Mouse (Mus musculus) megakaryocyte, adult 5-6 weeks (primary cell): ENCODE results near the gene Sdcbp2. TPM values are rescaled to one million over a fixed set of nuclear protein-coding genes. Genes with fewer than 3 reads are reported as not detected.
"Not testable (repeated sequence)": the region's sequence is repeated elsewhere in the genome, so short reads cannot be mapped to it uniquely, and the experiment has no call there.

Experiments used
- ATAC-seq: 2 replicates; pipeline ENCODE4 v1.8.0; 2016; ENCODE audit warnings: mild to moderate bottlenecking, inconsistent platforms; ENCODE audit not compliant: poor library complexity, severe bottlenecking
- total RNA-seq, 2 experiments: library from RNA; stranded (forward) in 1 of 2; stranded (reverse) in 1 of 2; fragments of 153-499, 151-499 nt in 1 of 2; fragments of 221-1000, 200-1000 nt in 1 of 2; gene quantifications; 2 replicates each; pipeline versions ENCODE4 v1.2.3 to v1.2.4; 2015 to 2017

Gene Sdcbp2
- total RNA-seq, 2 experiments from 2014 or later, result not detected

- ATAC-seq, result no peak
Observed at GRCm38 (mm10) chr2:151566856-151567255, 5.6 kb upstream of the Sdcbp2 start.

GRCm38 (mm10) chr2:151569452-151569851 lies 3.0 kb upstream of the Sdcbp2 start:
- no peak for ATAC-seq

GRCm38 (mm10) chr2:151573667-151574066 lies 1.2 kb downstream of the Sdcbp2 start:
- ATAC-seq, result no peak

GRCm38 (mm10) chr2:151574607-151575006 lies 2.2 kb downstream of the Sdcbp2 start:
- ATAC-seq, result no peak

- ATAC-seq, result peak; percentile 63
Observed at GRCm38 (mm10) chr2:151575119-151575698, 2.8 kb downstream of the Sdcbp2 start.

- peak; percentile 76 for ATAC-seq
Observed at GRCm38 (mm10) chr2:151575699-151576389, 3.4 kb downstream of the Sdcbp2 start.

- no peak for ATAC-seq
Observed at GRCm38 (mm10) chr2:151579183-151579582, 6.8 kb downstream of the Sdcbp2 start.

- no peak for ATAC-seq
Observed at GRCm38 (mm10) chr2:151580945-151581344, 8.5 kb downstream of the Sdcbp2 start.

GRCm38 (mm10) chr2:151585934-151586333 lies 13.5 kb downstream of the Sdcbp2 start:
- no peak for ATAC-seq

GRCm38 (mm10) chr2:151586807-151587206 lies 14.4 kb downstream of the Sdcbp2 start:
- 0 out of 2 replicates have a peak, but pooled peaks have one; percentile 9 for ATAC-seq

- ATAC-seq, result peak; percentile 56
Observed at GRCm38 (mm10) chr2:151587306-151587705, 14.9 kb downstream of the Sdcbp2 start.

- ATAC-seq, result no peak
Observed at GRCm38 (mm10) chr2:151598068-151598467, 25.6 kb downstream of the Sdcbp2 start.

- no peak for ATAC-seq
Observed at GRCm38 (mm10) chr2:151602106-151602505, 29.7 kb downstream of the Sdcbp2 start.

- ATAC-seq, result no peak
Observed at GRCm38 (mm10) chr2:151603630-151604029, 31.2 kb downstream of the Sdcbp2 start.

- ATAC-seq, result no peak
Observed at GRCm38 (mm10) chr2:151605437-151605987, 33.1 kb downstream of the Sdcbp2 start.

GRCm38 (mm10) chr2:151608435-151608834 lies 36.0 kb downstream of the Sdcbp2 start:
- no peak for ATAC-seq

- no peak for ATAC-seq
Observed at GRCm38 (mm10) chr2:151609974-151610373, 37.6 kb downstream of the Sdcbp2 start.

- not testable (repeated sequence) for ATAC-seq
Observed at GRCm38 (mm10) chr2:151615779-151616178, 43.4 kb downstream of the Sdcbp2 start.

GRCm38 (mm10) chr2:151616551-151617329 lies 44.3 kb downstream of the Sdcbp2 start:
- no peak for ATAC-seq

GRCm38 (mm10) chr2:151623776-151624175 lies 51.4 kb downstream of the Sdcbp2 start:
- ATAC-seq, result no peak

GRCm38 (mm10) chr2:151626296-151626695 lies 53.9 kb downstream of the Sdcbp2 start:
- no peak for ATAC-seq
